Mouse (Mus musculus): ENCODE results near the gene Bicc1.
"Not testable (repeated sequence)": the region's sequence is repeated elsewhere in the genome, so short reads cannot be mapped to it uniquely, and the experiment has no call there.

Bicc1 gene

DNA sequence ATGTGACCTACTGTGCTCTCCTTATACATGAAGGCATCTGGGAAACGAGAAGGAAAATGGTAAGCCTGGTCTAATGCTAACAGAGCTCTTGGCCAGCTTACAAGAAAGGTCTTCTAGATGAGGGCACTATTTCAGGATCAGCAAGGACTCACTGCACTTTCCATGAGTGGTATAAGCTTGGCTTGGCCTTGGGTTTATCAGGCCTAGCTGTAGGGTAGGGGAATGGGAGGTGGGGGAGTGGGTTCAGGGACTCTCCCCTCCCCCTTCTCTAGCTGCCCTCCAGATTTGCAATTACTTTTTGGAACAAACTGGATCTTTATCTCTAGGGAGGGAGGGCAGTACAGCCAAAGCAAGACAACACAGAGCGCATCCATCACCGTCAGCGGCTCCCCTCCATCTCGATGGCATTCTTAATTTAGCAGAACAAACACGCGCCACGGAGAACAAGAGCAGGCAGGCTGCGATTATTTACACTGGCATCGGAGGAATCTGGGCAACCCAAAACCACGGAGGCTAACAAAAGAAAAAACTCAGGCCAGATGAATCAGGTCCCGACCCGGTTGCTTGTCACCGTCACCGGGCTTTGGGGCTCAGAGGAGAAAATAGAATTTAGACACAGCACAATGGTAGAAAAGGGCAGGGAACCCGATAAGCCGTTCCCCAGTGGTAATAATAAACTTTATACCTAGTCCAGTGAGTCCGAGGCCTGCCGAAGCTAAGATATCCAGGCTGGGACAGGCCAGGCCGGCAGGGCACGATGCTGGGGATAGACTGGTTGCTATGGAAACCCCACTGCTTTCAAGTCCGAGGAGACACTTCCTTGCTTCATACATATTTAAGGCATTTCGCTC lies 210.0 kb downstream of the Bicc1 start:
- in situ Hi-C loops (cut with MseI, MboI), result loop anchor here (25.0 kb wide), 2 partner anchors 263 to 362 kb away; no protein-coding TSS in a partner anchor

DNA sequence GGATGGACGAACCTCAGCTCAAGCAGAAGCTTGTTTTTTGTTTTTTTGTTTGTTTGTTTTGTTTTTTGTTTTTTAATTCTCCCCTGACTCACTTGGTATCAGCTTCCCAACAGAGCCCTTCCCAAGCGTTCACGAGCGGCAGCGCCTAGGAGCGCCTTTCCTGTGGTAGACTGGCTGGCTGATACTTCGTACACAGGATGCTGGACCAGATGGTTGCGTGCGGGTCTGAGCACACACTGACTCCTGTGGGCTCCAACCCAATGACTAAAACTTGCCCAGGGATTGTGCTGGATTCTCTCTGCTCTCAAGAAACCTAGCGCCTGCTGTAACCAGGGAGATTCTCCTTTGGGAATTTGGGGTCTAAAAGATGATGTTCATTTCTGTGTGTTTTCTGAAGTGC lies 211.2 kb downstream of the Bicc1 start:
- in situ Hi-C loops (cut with MseI, MboI), result no loop called here

DNA sequence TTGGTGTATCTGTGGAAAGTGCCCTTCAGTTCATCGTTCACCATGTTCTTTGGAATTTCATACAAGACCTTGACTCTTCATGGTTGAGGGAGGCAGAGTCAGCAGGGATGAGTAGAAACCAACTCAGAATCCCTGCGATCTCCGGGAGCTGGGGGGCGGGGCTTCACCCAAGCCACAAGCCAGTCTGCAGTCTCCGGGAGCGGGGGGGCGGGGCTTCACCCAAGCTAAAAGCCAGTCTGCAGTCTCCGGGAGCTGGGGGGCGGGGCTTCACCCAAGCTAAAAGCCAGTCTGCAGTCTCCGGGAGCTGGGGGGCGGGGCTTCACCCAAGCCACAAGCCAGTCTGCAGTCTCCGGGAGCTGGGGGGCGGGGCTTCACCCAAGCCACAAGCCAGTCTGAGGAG lies 213.4 kb downstream of the Bicc1 start:
- in situ Hi-C loops (cut with MseI, MboI), result not testable (repeated sequence)

DNA sequence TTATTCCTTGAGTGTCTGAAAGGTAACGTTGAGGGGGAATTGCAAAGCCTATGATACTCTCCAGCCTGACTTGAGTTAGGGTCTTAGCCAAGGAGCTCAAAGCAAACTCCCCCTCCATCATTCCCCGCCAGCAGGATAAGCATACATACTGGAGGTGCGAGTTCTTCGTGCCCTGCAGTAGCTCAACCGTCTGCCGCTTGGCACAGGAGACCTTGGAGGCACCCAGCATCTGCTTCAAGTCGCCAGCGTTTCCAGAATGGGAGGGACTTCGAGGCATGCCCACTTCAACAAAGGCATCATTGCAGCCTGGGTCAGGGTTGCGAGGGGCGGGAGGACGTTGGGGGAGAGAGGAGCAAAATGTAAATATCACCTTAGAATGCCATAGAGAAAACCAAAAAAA lies 214.4 kb downstream of the Bicc1 start:
- in situ Hi-C loops (cut with MseI, MboI), result no loop called here

DNA sequence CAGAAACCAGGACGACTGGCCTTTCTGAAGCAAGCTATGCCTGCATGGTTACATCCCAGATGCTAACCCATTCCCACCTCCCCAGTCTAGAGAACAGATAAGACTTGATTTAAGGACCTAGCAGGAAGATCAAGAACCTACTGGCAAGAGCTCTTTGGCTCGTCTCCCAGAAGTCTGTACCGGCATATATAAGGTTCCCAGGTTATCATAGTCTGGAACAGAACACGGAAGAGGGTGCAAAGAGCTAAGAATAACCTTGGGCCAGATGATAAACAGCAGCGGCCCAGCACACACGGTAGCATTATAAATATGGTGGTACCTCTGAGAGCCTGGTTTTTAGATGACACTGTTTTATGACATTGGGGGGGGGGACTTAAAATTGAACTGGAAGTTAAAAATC lies 217.9 kb downstream of the Bicc1 start:
- in situ Hi-C loops (cut with MseI, MboI), result no loop called here

DNA sequence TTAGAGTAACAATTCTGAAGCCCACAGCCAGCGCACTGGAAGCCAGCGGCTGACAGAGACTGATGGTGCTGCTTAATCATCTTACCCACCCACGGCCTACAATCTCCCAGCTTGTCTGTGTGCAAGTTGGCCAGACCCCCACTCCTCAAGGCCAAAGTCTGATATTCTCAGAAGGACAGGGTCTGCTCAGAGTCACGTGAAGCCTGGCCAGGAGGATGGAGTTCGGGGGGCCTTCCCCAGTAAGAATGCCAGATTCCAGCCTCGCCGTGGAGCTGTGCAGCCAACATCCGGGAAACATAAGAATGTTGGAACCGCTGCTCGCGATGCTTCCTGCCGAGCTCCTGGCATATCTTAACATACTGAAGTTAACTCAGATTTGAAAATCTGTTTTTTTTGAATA lies 219.7 kb downstream of the Bicc1 start:
- in situ Hi-C loops (cut with MseI, MboI), result no loop called here

DNA sequence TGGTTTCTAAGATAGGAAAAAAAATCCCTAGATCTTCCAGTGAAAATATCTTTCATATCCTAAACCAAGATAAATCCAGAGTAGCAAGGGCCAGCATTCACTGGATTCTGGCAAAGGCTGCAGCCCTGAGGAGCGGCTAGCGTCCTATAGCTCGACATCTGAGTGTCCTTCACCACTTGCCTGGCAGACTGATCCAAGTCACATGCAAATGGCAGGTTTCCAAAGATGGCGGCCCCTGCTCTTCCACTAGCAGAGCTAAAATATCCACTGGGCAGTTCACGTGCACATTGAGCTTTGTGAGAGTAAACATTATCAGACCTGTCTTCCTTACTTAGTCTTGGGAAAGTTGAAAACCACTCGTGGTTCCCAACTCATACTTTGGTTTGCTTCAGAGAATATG lies 222.1 kb downstream of the Bicc1 start:
- in situ Hi-C loops (cut with MseI, MboI), result no loop called here

DNA sequence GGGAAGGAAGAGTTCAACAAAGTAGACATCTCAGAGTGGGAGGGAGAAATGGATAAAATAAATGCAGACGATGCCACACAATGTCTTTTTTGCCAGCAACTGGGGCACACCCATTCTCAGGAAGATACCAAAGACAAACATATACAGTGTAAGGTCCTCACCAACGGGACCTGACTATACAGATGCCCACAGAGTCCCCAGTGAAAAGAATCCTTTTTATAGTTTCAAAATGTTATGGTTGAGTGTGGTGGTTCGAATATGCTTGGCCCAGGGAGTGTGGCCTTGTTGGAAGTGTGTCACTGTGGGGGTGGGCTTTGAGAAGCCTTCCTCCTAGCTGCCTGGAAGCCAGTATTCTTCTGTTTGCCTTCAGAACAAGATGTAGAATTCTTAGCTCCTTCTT lies 223.5 kb downstream of the Bicc1 start:
- in situ Hi-C loops (cut with MseI, MboI), result no loop called here

DNA sequence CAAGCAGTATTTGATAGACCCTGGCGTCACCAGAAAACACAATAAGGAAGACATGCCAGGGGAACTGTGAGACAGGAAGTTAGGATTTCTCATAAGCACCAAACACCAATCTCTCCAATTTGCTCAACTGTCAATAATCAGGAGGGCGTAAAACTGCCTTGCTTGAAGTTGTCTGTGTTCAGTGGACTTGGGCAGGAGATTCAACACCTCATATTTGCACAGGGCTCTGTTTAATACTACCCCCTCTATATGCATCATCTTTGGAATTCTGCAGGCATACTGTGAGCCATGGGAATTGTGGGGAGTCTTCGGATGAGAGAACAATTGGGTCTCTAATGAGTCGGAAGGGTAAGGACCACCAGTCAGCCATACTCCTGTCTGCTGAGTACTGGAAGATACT lies 233.4 kb downstream of the Bicc1 start:
- in situ Hi-C loops (cut with MseI, MboI), result no loop called here

DNA sequence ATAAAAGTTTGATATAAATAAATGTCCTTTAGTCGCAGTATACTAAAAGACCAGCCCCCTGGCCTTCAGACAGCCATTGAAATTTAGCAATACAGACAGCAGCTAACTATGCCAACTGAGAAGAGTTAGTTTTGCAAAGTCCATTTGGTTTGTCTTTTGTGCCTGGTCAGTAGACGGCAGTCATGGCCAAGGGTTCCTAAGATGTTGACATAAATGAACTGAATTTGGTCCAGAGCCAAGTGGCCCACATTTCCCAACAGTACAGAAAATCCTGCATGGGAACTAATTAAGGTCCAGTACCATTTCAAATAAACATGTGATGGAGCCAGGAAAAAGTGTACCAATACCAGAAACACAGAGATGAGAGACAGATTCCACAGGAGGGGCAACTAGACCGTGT lies 235.2 kb downstream of the Bicc1 start:
- in situ Hi-C loops (cut with MseI, MboI), result no loop called here

DNA sequence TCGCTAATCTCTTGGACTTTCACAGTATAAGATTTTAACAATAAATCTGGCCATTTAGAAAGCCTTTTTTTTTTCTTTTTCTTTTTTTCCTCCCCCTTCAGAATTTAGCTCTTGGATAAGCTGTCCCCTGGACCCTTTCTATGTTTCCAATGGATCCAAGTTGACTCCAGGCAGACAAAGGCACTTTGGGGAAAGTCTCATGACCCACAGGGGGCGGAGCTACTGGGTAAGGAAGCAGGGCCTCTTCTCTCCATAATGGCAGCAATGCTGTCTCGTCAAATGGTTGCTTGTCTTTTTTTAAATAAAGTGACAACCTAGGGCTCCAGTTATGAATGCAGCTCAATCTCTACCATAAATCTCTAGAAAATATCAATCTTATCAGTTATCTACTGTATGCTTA lies 235.6 kb downstream of the Bicc1 start:
- in situ Hi-C loops (cut with MseI, MboI), result no loop called here

DNA sequence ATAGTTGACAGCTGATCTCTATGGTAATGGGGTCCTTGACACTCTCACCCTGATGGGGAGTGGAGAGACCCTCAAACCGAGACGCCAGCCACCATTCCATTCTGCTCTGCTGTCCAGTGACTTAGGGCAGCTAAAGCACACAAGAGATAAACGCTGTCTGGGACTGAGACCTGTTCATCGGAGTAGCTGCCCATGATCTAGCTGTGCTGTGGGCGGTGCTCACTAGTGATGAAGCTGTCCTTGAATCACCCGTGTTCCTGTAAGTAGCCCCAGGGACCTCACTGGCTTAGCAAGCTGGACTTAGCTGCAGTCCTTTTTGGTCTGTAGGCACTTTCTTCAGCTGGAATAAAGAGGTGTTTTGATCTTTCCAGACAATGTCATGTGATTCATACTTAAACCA lies 238.0 kb downstream of the Bicc1 start:
- in situ Hi-C loops (cut with MseI, MboI), result no loop called here

DNA sequence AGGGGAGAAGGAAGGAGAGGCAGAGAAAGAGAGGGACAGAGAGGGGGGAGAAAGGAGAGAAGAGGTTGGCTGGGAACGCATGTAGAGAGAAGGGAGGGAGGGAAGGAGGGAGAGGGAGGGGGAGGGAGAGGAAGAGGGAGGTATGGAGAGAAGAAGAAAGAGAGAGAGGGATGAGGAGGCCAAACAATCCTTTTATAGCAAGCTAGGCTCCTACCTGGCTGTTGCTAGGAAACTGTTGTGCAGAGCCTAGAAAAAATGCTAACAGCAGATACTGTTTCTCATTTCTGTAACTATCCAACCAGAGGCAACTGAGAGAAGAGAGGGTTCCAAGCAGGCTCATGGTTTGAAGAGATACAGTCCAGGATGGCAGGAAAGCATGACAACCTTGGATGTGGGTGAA lies 239.6 kb downstream of the Bicc1 start:
- in situ Hi-C loops (cut with MseI, MboI), result no loop called here

DNA sequence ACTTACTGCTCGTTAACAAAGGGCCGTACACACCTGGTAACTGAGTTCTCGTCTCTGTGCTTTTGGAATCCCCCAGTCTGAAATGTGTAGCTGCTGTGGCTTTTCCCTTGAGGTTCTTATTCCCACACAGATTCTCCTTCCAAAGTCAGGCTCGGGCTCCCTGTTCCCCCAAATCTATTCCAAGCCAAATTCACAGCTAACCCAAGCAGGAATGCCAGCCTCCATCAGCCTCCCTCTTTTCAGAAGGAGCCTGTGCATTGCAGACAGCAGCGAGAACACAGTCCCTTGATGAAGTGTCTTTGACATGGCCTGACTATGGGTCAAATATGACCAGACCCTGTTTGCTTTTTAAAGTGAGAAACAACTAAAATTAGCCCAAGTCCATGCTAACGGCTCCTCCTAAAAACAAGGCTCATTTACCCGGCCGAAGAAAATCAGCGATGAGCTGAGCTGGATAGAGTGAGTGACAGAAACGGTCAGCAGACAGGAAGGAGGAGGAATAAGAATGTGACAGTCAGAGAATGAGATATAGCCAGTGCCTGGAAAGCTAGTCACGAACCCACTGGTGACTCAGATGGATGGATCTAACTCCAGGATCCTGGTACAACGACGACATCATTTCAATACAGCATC lies 240.4 kb downstream of the Bicc1 start:
- in situ Hi-C loops (cut with MseI, MboI), result no loop called here

DNA sequence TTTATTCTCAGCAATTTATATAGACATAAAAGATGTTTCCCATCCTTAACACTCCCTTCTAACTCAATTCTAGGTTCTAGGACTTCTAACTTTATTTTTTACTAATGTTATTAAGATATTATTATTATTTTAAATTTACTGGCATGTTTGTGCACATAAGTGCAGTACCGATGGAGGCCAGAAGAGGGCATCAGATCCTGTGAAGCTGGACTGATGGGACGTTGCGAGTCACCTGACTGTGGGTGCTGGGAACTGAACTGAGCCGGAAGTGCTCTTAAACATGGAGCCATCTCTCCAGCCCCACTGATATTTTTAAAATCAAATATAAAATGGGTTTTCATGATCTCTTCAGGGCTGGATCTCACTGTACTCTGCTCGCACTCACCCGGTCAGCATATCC lies 242.8 kb downstream of the Bicc1 start:
- in situ Hi-C loops (cut with MseI, MboI), result no loop called here

DNA sequence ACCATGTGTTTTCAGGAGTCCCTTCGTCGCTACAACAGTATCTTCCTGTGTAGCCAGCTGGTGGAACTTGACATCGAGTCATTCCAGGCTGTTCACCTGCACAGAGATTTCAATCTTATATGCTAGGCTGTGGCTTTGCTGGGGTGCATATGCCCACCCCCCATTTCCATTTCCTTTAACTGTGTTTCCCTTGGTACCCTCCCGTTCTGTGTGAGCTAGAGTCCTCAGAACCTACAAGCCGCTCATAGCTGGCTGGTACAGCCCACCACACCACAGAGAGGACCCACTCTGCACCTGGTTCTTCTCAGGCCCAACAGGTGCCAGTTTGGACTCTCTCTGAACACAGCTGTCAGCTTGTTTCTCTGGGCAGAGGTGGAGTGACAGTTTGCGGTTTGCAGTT lies 244.4 kb downstream of the Bicc1 start:
- in situ Hi-C loops (cut with MseI, MboI), result no loop called here

DNA sequence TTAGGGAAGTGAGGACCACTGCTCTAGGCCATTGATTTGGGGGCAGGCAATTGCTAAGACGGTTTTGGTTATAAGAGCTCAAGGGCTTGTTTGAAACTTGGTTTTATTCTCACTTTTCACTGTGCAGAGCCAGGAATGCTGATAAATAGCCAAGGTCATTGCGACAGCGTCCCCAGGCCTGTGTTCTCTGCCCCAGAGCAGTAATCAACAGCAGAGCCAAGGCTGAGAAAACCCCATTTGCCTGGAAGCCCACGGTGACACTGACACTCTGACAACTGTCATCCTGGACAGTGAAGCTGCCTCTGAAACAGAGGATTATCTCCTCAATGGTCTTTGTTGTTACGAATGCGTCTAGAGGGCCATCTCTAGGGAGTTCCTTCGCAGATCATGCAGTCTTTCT lies 255.6 kb downstream of the Bicc1 start:
- in situ Hi-C loops (cut with MseI, MboI), result no loop called here

DNA sequence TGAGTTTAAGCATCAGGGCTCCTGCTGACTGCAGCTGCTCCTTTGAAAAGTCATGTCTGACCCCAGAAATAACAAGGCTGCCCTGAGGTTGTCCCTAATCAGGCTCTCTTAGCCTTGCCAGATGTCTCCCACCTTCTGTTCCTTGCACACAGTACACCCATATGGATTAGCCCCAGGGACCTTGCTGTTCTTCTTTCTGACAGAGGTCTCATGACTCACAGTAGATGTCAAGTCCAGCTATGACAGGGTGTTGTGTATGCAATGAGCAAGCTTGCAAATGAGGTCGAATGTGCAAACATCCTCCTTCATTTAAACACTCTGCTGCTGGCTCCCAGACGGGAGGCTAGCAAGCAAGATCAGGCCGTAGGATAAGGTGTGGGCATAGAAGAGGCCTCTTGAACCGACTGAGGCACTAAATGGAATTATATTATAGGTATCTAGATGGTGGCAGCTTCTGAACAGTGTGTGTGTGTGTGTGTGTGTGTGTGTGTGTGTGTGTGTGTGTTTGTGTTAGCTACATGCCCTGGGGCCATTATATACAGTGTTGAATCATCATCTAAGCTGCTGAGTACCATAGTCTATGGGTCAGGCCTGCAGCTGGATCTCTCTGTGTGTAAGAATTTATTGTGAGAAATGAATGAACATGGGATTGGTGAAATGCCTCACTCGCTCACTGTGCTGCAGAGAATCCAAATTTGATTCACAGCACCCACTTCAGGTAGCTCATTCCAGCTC lies 256.6 kb downstream of the Bicc1 start:
- in situ Hi-C loops (cut with MseI, MboI), result no loop called here

DNA sequence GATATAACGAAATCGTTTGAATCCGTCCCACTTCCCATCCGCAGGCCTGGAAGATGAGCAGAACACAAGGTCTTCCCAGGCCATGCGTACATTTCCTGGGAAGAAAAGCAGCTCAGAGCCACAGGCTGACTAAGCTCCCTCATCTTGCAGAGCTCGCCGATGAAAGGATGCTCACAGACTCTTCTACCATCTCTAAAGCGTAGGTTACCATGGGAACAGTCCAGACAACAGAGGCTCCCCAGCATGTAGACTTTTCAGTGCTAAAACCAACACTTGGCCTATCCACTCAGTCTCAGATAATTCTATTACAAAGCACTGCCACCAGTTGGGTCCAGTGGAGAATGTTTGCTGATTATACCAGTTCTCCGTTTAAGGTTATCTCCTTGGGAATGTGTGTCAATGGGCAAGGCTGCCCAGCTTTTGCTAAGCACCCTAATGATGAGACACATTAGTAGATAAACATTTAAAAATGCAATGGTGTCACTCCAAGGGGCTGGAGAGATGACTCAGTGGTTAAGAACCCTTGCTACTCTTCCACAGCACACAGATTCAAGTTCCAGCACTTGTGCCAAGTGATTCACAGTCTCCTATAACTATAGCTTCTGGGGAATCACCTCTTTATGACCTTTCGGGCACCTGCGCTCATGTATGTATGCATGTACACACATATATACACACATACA lies 258.2 kb downstream of the Bicc1 start:
- in situ Hi-C loops (cut with MseI, MboI), result no loop called here

DNA sequence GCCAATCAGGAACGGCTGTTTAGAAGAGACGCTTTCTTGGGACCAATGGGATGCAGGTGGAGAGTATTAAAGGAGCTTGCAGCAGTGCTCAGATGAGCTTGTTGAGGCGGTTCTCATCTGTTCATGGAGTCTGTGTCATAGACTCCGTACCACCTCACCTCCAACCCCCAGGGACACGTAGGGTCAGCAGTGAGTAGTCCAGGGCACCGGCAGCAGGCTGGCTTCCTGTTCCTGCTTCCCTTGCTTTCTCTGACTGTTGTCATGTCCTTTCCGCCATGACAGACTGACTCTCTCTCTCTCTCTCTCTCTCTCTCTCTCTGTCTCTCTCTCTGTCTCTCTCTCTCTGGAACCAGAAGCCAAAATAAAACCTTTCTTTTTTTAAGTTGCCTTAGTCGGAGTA lies 263.6 kb downstream of the Bicc1 start:
- in situ Hi-C loops (cut with MseI, MboI), result no loop called here

DNA sequence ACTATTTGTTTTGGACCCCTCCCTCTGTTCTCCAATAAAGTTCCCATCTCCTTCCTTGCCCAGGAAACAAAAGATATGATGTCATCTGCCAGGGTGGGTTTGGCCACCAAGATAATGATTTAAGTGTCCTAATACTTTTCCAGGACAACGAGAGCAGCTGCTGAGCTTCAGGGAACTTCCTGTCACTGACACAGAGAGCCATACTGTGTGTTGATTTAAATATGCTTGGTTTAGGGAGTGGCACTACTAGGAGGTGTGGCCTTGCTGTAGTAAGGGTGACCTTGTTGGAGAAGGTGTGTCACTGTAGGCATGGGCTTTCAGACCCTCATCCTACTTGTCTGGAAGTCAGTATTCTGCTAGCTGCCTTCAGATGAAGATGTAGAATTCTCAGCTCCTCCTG lies 281.5 kb downstream of the Bicc1 start:
- in situ Hi-C loops (cut with MseI, MboI), result no loop called here

DNA sequence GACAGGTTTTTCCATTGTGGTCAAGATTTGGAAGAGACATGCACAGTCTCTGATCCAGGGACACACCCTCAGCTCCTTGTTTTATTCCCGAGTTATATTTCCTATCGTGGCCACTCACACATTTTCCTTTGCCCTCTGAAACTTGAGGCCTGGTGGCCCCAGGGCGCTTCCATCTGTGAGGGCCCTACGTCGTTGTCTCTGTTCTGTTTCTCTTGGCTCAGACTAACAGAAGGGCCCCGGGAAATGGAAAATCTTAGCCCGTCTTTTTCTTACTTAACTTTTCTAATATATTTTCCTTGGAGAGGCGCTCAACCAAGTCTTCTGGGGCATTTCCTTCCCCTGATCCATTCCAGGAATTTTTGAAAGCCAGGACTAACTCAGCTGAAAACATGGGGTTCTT lies 281.9 kb downstream of the Bicc1 start:
- in situ Hi-C loops (cut with MseI, MboI), result no loop called here
